Mouse (Mus musculus) thymus, adult 2 months (tissue): Measurements from ENCODE around the gene Icam5. TPM values are rescaled to one million over a fixed set of nuclear protein-coding genes. Genes with fewer than 3 reads are reported as not detected.

ENCODE experiments used
- DNase-seq: peaks from one replicate; pipeline ENCODE4 v3.0.0; 2021
- H3K27ac ChIP-seq: fragments of 200-500 bp; 2 replicates; pipeline ENCODE4 v1.5.1; 2012; ENCODE audit warnings: low read length, control low read depth; ENCODE audit not compliant: control insufficient read depth, insufficient read depth
- H3K27me3 ChIP-seq: fragments of 200-500 bp; 2 replicates; pipeline ENCODE4 v1.6.1; 2012; ENCODE audit warnings: mild to moderate bottlenecking, low read length, moderate library complexity, mixed read lengths; ENCODE audit not compliant: control insufficient read depth, insufficient read depth
- H3K36me3 ChIP-seq: fragments of 200-500 bp; 2 replicates; pipeline ENCODE4 v1.6.1; 2012; ENCODE audit warnings: mild to moderate bottlenecking, low read length, moderate library complexity; ENCODE audit not compliant: control insufficient read depth, insufficient read depth
- H3K4me1 ChIP-seq: fragments of 200-500 bp; replicated peaks from 2 replicates; pipeline ENCODE4 v1.6.1; 2012; ENCODE audit warnings: low read length; ENCODE audit not compliant: control insufficient read depth, insufficient read depth
- H3K4me3 ChIP-seq: fragments of 200-500 bp; 2 replicates; pipeline ENCODE4 v1.5.1; 2012; ENCODE audit warnings: mild to moderate bottlenecking, low read length, control low read depth, moderate library complexity; ENCODE audit not compliant: control insufficient read depth, insufficient read depth
- CTCF ChIP-seq: fragments of 200-500 bp; IDR thresholded peaks from 2 replicates; pipeline ENCODE4 v1.5.1; 2012; ENCODE audit warnings: mild to moderate bottlenecking, control low read depth, low read length, moderate library complexity, borderline replicate concordance; ENCODE audit not compliant: control insufficient read depth, poor library complexity, insufficient read depth; ENCODE audit errors: extremely low read depth
- POLR2A ChIP-seq: fragments of 200-500 bp; IDR thresholded peaks from 2 replicates; pipeline ENCODE4 v1.6.1; 2012; ENCODE audit warnings: mild to moderate bottlenecking, low read length, control low read depth, moderate library complexity; ENCODE audit not compliant: control insufficient read depth, poor library complexity, insufficient read depth; ENCODE audit errors: extremely low read depth
- WGBS: fragments of 180-500 bp; shearing (Covaris S2); methylation state at CpG from one replicate; pipeline ENCODE4 v1.1.7; 2018; 5-methylcytosine and 5-hydroxymethylcytosine counted together
- polyA plus RNA-seq: library from polyadenylated mRNA; depleted of rRNA; stranded (reverse); fragments of >200 nt; gene quantifications from 2 replicates; pipeline ENCODE4 v1.2.3, GENCODE M21; 2012

The Icam5 gene
- polyA plus RNA-seq, 1 experiment, result 0.63 TPM

DNA sequence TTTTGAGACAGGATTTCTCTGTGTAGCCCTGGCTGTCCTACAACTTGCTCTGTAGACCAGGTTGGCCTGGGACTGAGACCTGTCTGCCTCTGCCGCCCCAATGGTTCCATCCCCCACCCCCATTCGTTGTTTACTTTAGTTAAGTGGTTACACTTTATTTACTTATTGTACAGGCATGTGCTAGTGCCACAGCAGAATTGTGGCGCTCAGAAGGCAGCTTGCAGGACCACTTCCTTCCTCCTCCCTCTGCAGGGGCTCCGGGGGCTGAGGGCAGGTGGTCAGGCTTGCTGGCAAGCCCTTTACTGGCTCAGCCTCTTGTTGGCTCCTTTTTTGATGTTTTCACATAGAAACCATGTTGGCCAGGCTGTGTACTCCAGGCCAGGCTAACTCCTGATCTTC is 14.7 kb upstream of the Icam5 start:
- peak; percentile 38 for DNase-seq
- Histone ChIP-seq H3K27me3 (no peaks in the 10 kb centered on the region), H3K36me3 (peaks cover 3% of the 10 kb centered on the region; the same call in 1 of the 2 replicates), H3K4me3 (peak overlapping the region; percentile 86; the same call in 1 of the 2 replicates), H3K4me1 (peaks cover 31% of the 10 kb centered on the region), H3K27ac (peak overlapping the region; percentile 21; the same call in 1 of the 2 replicates)
- TF ChIP-seq POLR2A, result no peak
- TF ChIP-seq CTCF, result no peak
- WGBS, result 1% methylated on average over 4 of the region's 4 CpGs

DNA sequence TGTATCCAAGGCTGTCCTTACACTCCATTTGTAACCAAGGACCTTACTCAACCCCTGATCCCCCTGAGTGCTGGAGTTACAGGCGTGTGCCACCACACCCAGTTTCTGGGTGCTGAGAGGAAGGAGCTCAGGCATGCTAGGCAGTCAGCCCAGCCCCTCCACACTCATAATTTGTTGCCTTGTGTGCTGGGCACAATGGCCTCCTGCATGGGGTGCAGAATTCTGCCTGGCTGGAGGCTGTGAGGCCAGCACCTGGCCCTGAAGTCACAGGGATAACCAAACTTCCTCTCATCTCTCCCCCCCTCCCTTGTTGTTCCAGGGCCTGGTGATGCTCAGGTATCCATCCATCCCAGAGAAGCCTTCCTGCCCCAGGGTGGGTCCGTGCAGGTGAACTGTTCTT is 13.3 kb upstream of the Icam5 start:
- Histone ChIP-seq H3K4me3 (no peak overlapping the region), H3K27ac (no peak overlapping the region), H3K36me3 (peaks cover 3% of the 10 kb centered on the region; the same call in 1 of the 2 replicates), H3K27me3 (no peaks in the 10 kb centered on the region), H3K4me1 (peaks cover 31% of the 10 kb centered on the region)
- DNase-seq, result no peak
- 93% methylated on average over 2 of the region's 2 CpGs for WGBS
- TF ChIP-seq CTCF (no peak), POLR2A (no peak)

DNA sequence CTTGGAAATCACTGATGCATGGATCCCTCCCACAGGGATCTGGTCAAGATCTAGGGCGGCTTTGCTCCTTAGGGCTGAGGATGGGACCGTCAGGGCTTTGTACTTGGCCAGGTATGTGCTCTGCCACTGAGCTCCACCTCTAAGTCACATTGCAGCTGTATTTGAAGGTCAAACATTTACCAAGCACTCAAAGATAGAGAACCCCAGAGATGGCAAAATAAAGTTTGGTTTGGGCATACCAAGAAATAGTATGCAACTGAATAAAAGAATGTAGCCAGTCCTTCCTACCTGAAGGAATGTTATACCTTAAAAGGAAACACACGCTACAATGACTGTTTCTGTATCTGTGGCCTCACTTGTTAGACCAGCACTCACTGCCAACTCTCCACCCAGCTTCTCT is 10.5 kb upstream of the Icam5 start:
- Histone ChIP-seq H3K36me3 (peaks cover 3% of the 10 kb centered on the region; the same call in 1 of the 2 replicates), H3K27ac (peak overlapping the region; percentile 41; the same call in 1 of the 2 replicates), H3K4me1 (peaks cover 14% of the 10 kb centered on the region), H3K27me3 (no peaks in the 10 kb centered on the region), H3K4me3 (no peak overlapping the region)
- TF ChIP-seq POLR2A (no peak), CTCF (no peak)
- 97% methylated on average over 3 of the region's 3 CpGs for WGBS
- DNase-seq, result no peak

DNA sequence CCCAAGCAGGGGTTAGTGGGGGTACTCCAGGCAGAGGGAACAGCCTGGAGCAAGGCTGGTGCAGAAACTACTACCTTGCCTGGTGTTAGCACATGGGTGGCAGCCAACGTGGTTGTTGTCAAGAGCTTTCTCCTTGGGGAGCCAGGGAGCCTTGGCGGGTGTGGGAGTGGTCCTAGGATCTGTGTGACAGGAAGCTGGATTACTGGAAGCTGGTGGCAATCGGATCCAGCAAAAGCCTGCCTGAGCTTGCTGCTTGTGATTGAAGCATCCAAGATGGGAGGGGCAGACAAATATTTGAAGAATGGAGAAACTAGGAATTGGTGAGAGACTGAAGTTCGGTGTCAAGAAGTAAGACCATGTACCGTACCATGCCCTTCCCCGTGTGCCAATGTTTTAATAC is 9.6 kb upstream of the Icam5 start:
- H3K4me3 ChIP-seq, result no peak overlapping the region
- H3K27ac ChIP-seq, result no peak overlapping the region
- no peaks in the 10 kb centered on the region for H3K27me3 ChIP-seq
- 92% methylated on average over 6 of the region's 6 CpGs for WGBS
- peaks cover 3% of the 10 kb centered on the region; the same call in 1 of the 2 replicates for H3K36me3 ChIP-seq
- TF ChIP-seq POLR2A (no peak), CTCF (no peak)
- no peak for DNase-seq
- peaks cover 5% of the 10 kb centered on the region for H3K4me1 ChIP-seq

DNA sequence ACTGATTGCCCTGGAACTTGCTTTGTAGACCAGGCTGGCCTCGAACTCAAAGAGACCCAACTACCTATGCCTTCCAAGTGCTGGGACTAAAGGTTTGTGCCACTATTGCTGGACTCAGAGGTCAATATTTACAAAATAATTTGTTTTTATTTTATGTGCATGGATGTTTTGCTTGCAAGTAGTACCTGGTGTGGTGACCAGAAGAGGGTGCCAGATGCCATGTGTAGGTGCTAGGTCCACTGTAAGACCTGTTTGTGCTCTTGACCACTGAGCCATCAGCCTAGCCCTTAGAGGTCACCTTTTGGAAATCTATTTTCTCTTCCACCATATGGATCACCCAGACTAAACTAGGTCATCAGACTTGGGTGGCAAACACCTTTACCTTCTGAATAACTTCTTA is 9.1 kb upstream of the Icam5 start:
- DNase-seq, result no peak
- Histone ChIP-seq H3K27me3 (no peaks in the 10 kb centered on the region), H3K27ac (no peak overlapping the region), H3K36me3 (peaks cover 3% of the 10 kb centered on the region; the same call in 1 of the 2 replicates), H3K4me3 (no peak overlapping the region), H3K4me1 (peaks cover under 1% of the 10 kb centered on the region)
- 92% methylated on average over 1 of the region's 1 CpGs for WGBS
- TF ChIP-seq POLR2A (no peak), CTCF (no peak)

DNA sequence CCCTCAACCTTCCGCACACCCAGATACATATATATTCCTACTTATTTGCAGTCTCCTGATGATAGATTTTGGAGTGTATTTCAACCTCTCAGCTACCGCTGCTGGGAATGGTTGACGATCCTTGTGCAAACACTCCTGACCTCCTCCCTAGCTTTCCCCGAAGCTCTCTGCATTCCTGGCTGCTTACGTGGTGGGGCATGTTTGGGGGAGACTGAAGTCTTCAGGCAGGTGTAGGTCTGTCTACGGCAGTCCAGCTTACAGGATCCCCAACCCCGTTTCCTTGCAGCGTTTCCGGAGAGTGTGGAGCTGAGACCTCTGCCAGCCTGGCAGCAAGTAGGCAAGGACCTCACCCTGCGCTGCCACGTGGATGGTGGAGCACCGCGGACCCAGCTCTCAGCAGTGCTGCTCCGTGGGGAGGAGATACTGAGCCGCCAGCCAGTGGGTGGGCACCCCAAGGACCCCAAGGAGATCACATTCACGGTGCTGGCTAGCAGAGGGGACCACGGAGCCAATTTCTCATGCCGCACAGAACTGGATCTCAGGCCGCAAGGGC is 6.5 kb upstream of the Icam5 start:
- 96% methylated on average over 19 of the region's 19 CpGs for WGBS
- DNase-seq, result no peak
- H3K27me3 ChIP-seq, result no peaks in the 10 kb centered on the region
- H3K4me3 ChIP-seq, result no peak overlapping the region
- H3K27ac ChIP-seq, result no peak overlapping the region
- H3K36me3 ChIP-seq, result peaks cover 2% of the 10 kb centered on the region; the same call in 1 of the 2 replicates
- peaks cover 12% of the 10 kb centered on the region for H3K4me1 ChIP-seq
- TF ChIP-seq POLR2A, result no peak
- no peak for TF ChIP-seq CTCF
